Mouse (Mus musculus) small intestine, adult 2 months (tissue): ENCODE measurements around the gene Ap2a1.
"Not testable (repeated sequence)": the region's sequence is repeated elsewhere in the genome, so short reads cannot be mapped to it uniquely, and the experiment has no call there.

Experiments
- CTCF ChIP-seq: fragments of 200-500 bp; IDR thresholded peaks from 2 replicates; pipeline ENCODE4 v1.5.1; 2012; ENCODE audit warnings: low read depth, mild to moderate bottlenecking, control low read depth, inconsistent platforms, low read length, moderate library complexity, mixed read lengths; ENCODE audit not compliant: insufficient replicate concordance, insufficient read length; ENCODE audit errors: extremely low read depth
- POLR2A ChIP-seq: fragments of 200-500 bp; IDR thresholded peaks from 2 replicates; pipeline ENCODE4 v1.6.1; 2012; ENCODE audit warnings: low read depth, mild to moderate bottlenecking, control low read depth, inconsistent platforms, low read length, moderate library complexity

- TF ChIP-seq CTCF, POLR2A: not testable (repeated sequence)
Measured at GRCm38 (mm10) chr7:44871774-44872173, 57.5 kb downstream of the Ap2a1 start.
